8 mouse cellular contexts compared by ENCODE assay signal in genomic region chr3:127780021-127780644, GRCm38 (mm10). TPM values are rescaled to one million over a fixed set of nuclear protein-coding genes. Genes with fewer than 3 reads are reported as not detected.
DNase-seq lines count a peak whose midpoint lies in the region; ATAC-seq and TF ChIP-seq lines count a peak whose summit lies in the region.

Gene Alpk1 (minus strand): TSS chr3:127780527.

- H3K27ac ChIP-seq in forebrain, embryonic 15.5 days (replicated peaks): no peak within 1 kb of the TSS
- peak within 1 kb of the TSS; percentile 67 for H3K27ac ChIP-seq in hindbrain, embryonic 10.5 days

- H3K9ac ChIP-seq in forebrain, embryonic 15.5 days (replicated peaks): peak within 1 kb of the TSS; percentile 25

- H3K4me1 ChIP-seq in E14TG2a.4 (replicated peaks; ENCODE audit: low read depth, low read length): peaks cover 5% of the 10 kb centered on the region
- peaks cover 7% of the 10 kb centered on the region for H3K4me1 ChIP-seq in forebrain, embryonic 15.5 days
- peaks cover 5% of the 10 kb centered on the region for H3K4me1 ChIP-seq in hindbrain, embryonic 10.5 days (replicated peaks)

- DNase-seq in adrenal gland, postnatal 4 days (ENCODE audit: low spot score in 2 of 2): peak; percentile 21 to 37
- DNase-seq in hindbrain, embryonic 10.5 days (ENCODE audit: low spot score): peak; percentile 63
- DNase-seq in layer of hippocampus, postnatal 10 days (ENCODE audit: low spot score in 2 of 2): peak; percentile 51 to 73
- peak; percentile 83 for DNase-seq in lung, postnatal 25 days (ENCODE audit: low spot score)
- DNase-seq in retina, embryonic 14.5 days (ENCODE audit: low spot score): peak; percentile 75
- DNase-seq in urinary bladder, postnatal 25 days (ENCODE audit: low spot score): peak; percentile 64

- H3K9me3 ChIP-seq in E14TG2a.4 (ENCODE audit: low read length): no peaks in the 10 kb centered on the region
- H3K9me3 ChIP-seq in forebrain, embryonic 15.5 days: no peaks in the 10 kb centered on the region
- 0 out of 2 replicates have a peak, but pooled peaks cover 3% of the 10 kb centered on the region for H3K9me3 ChIP-seq in hindbrain, embryonic 10.5 days

- peak within 1 kb of the TSS; percentile 63 for H3K4me3 ChIP-seq in E14TG2a.4 (replicated peaks; ENCODE audit: low read length)
- H3K4me3 ChIP-seq in forebrain, embryonic 15.5 days: peak within 1 kb of the TSS; percentile 40
- peak within 1 kb of the TSS; percentile 54 for H3K4me3 ChIP-seq in hindbrain, embryonic 10.5 days

- 3% methylated on average over 24 of the region's 24 CpGs for WGBS in forebrain, embryonic 15.5 days
- 2% methylated on average over 24 of the region's 24 CpGs for WGBS in hindbrain, embryonic 10.5 days

- H3K4me2 ChIP-seq in forebrain, embryonic 15.5 days (replicated peaks): peak within 1 kb of the TSS; percentile 58

- ATAC-seq in forebrain, embryonic 15.5 days (replicated peaks): peak; percentile 64

- H3K27me3 ChIP-seq in E14TG2a.4 (ENCODE audit: insufficient read depth, low read length): peaks cover 21% of the 10 kb centered on the region
- 0 out of 2 replicates have a peak, but pooled peaks cover 2% of the 10 kb centered on the region for H3K27me3 ChIP-seq in forebrain, embryonic 15.5 days
- peaks cover 16% of the 10 kb centered on the region; the same call in 1 of the 2 replicates for H3K27me3 ChIP-seq in hindbrain, embryonic 10.5 days (ENCODE audit: insufficient read depth, poor library complexity, severe bottlenecking)

- no peaks in the 10 kb centered on the region for H3K36me3 ChIP-seq in E14TG2a.4 (ENCODE audit: insufficient read depth, low read length)
- no peaks in the 10 kb centered on the region for H3K36me3 ChIP-seq in forebrain, embryonic 15.5 days
- H3K36me3 ChIP-seq in hindbrain, embryonic 10.5 days: no peaks in the 10 kb centered on the region

- TF ChIP-seq CTCF in E14TG2a.4 (conservative IDR thresholded peaks at IDR 0.05; ENCODE audit: low read length): peak; percentile 43

RNA-seq across cellular contexts. Expression of gene Alpk1, which starts in this region (rescaled TPM):
- total RNA-seq in adrenal gland, postnatal 4 days (2021): 10 to 100 TPM in 1 of 2 experiments, 1 to 10 TPM in 1; 8.4 to 10.0 TPM
- polyA plus RNA-seq in forebrain, embryonic 15.5 days (2015; fragmentation: Nextera tagmentation; extraction: Ambion mirVana): 0.78 and 1.0 TPM in 2 replicates
- 1.1 and 1.4 TPM in 2 replicates for polyA plus RNA-seq in hindbrain, embryonic 10.5 days (2016; fragmentation: Nextera tagmentation; extraction: Ambion mirVana)
- total RNA-seq in layer of hippocampus, postnatal 10 days (2021): 1 to 10 TPM; 7.9 to 9.2 TPM

Comparison
In these comparisons a context has a peak if more than half of its experiments do, and no peak if none do; other contexts are left out.
1. DNase-seq: peak in every context shown above with its lines; median percentile 83 in lung, postnatal 25 days; 75 in retina, embryonic 14.5 days; 64 in urinary bladder, postnatal 25 days; 63 in hindbrain, embryonic 10.5 days; 62 in layer of hippocampus, postnatal 10 days; 29 in adrenal gland, postnatal 4 days.